Mouse (Mus musculus): ENCODE data around the gene Olfr876.
"Not testable (repeated sequence)": the region's sequence is repeated elsewhere in the genome, so short reads cannot be mapped to it uniquely, and the experiment has no call there.

Gene Olfr876

DNA sequence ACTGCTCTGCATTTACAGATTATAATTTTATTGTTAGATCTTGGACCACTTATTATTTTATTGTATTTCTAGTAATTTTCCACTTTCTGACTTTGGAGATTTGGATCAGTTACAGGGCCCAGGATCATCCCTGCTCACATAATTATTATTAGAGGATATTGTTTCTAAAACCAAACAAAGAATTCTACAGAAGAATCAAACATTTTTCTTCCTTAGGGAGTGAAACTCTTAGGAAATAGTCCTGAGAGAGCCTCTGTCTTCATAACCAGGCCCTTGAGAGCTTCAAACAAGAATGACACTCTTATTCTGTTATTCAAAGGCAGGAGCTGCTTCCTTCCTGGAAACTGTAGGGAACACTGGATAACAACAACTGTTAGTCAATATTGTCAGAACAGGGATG, at the start of gene Olfr876:
Gene Olfr876, plus strand, starts transcription at position 301 of the 400 bp plus-strand sequence.
- no peak for DNase-seq

DNA sequence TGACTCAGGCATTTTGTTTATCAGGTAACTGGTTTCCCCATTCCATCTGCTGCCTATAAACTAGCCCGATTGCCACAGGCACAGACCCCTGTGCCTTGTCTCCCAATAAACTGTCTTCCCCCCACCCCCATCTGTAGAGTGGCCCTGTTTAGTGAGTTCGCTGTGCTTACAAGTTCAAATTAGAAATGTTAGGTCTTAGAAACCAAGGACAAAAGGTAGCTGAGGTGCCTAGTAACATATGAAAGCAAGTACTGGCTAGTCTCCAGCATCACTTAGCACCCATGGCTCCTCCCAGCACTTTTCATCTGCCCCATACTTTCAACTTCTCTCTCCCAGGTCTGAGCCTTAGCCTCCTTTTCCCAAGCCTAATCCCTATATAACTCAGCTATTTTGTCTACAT, 41.1 kb upstream of the Olfr876 start:
- no peak for DNase-seq

GRCm38 (mm10) chr9:37762541-37762940, 40.3 kb upstream of the Olfr876 start:
- DNase-seq: no peak

- no peak for DNase-seq
These were observed 32.2 kb upstream of the Olfr876 start for GRCm38 (mm10) chr9:37770661-37771060.

DNA sequence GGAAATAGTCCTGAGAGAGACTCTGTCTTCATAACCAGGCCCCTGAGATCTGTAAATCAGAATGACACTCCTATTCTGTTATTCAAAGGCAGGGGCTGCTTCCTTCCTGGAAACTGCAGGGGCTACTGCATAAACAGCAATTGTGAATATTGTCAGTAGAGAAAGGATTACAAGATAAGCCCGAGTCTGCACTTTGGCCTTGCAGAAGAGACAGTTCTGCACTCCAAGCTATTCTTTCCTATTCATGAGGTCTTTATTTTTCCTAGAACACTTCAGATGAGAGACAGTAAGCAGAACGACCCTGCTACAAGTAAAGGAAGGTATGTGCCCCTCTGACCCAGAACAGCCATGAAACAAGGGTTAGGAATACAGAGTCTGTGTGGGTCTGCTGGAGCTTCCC, 31.1 kb upstream of the Olfr876 start, which contains the start of gene Olfr875:
Gene Olfr875, plus strand, starts transcription at position 99 of the 400 bp plus-strand sequence.
- DNase-seq: no peak

- no peak for DNase-seq
These were observed 20.0 kb upstream of the Olfr876 start for GRCm38 (mm10) chr9:37782766-37783260.

GRCm38 (mm10) chr9:37783394-37784387, 19.1 kb upstream of the Olfr876 start:
- DNase-seq: not testable (repeated sequence)

- no peak for DNase-seq
These were observed 16.4 kb upstream of the Olfr876 start for GRCm38 (mm10) chr9:37786411-37786810.

DNA sequence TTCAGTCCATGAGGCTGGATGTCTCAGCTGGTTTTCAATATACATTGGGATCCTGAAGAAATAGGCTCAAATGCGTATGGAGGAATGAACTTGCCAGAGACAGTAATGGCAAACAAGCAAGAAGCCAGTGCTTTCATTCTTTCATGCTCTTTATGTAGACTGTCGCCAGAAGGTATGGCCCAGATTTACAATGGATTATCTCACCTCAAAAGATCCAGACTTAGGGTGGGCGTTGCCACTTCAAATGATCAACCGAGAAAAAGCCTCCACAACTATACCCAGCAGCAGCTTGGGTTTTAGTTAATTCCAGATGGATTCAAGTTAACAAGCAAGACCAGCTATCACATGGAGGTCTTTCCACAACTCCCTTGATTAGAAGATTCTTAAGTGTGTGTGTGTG, 776 bp upstream of the Olfr876 start:
- DNase-seq: no peak

DNA sequence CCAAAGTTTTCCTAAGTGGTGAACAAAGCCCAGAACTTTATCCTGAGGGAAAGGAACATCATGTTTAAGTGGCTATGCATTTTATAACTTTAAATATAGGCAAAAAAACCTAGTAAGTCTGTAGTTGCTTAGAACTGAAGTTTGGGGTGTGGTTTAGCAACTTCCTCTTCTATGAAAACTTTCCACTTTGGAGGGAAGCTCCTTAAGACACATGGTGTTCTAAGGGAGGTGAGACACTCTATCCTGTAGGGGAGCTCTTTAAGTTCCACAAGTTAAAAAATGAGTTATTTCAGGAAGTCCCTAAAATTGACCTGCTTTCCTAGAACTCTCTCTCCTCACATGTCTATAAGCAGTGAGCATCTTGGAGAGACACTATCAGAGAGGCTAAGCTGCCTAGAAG, 4.4 kb downstream of the Olfr876 start:
- DNase-seq: no peak

GRCm38 (mm10) chr9:37808456-37808855, 5.6 kb downstream of the Olfr876 start:
- no peak for DNase-seq

- no peak for DNase-seq
These were observed 6.1 kb downstream of the Olfr876 start for GRCm38 (mm10) chr9:37808976-37809375.

DNA sequence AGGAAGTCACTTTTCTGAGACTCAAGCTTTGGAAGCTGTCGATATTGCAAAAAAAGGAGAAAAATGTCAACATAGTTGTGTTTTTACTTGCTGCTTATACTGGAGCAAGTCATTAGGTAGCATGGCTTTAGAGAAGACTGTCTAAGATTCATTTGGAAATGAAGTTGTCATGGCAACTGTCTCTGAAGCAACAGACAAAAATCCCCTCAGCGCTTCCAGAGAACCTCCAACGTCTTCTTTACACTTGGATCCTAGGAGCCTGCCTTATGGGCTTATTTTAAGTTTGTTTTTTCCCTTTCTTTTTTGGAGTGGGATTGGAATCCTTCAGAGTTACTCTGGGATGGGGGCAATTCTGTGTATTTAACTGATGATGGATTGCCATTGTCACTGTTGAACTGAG, 11.9 kb downstream of the Olfr876 start:
- DNase-seq: no peak

DNA sequence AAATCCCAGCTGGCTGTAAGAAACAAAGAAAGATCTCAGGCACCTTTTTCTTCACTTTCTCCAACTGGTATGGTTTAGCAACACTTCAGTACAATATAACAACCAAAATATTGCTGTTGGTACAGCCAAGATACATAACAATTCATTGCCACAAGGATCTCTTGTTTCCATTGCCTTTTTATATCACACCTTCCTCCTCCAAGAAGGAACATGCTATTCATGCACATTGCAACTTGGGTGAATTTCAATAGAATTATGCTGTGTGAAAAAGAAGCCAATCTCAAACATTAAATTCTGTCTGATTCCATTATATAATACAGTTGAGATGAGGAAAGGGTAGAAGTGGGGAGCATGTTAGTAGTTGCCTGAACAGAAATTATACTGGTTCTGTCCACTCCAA, 27.1 kb downstream of the Olfr876 start:
- DNase-seq: no peak

DNA sequence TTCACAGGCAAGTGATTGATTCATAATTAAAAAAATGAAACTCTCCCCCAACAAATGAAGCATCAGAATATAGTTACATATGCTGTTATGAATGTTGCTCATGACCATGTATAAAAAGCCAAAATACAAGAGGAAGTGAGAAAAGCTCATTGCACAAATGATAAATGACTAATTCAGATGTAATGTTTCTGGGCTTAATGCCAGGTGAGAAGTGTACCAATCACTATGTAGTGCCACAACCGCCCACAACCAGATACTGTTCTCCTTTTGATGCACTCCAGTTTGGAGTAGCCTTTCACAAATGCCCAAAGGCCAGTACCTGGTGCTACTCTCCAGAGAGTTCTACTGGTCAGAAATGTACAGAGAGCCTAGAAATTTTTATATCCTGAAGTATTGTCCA, 30.5 kb downstream of the Olfr876 start:
- DNase-seq: no peak

- no peak for DNase-seq
These were observed 46.4 kb downstream of the Olfr876 start for GRCm38 (mm10) chr9:37849267-37849666.

GRCm38 (mm10) chr9:37853969-37854368, 51.1 kb downstream of the Olfr876 start, which contains the start of gene Olfr877:
Olfr877 (plus strand) TSS chr9:37854269.
- DNase-seq: no peak

All from cerebellum, adult 8-10 months (tissue).